Mouse (Mus musculus) limb, embryonic 10.5 days (tissue): ENCODE results near the gene Dmtf1. TPM values are rescaled to one million over a fixed set of nuclear protein-coding genes. Genes with fewer than 3 reads are reported as not detected.

ENCODE experiments used
- polyA plus RNA-seq: library from polyadenylated mRNA; unstranded; fragments of >200 nt; fragmentation: Nextera tagmentation; extraction: Ambion mirVana; gene quantifications from 2 replicates; pipeline ENCODE4 v1.2.1, GENCODE M21; 2016

Gene Dmtf1
- polyA plus RNA-seq, 1 experiment from 2014 or later: 58.5 TPM

Other genes starting within 250 kb of the Dmtf1 start
- 35.4 and 40.8 TPM in 2 replicates for gene Crot, start 164.5 kb downstream of the Dmtf1 start, polyA plus RNA-seq
- gene Tmem243, start 61.1 kb downstream of the Dmtf1 start, polyA plus RNA-seq: 20.9 and 23.7 TPM in 2 replicates
- 1.4 and 1.5 TPM in 2 replicates for gene 9330182L06Rik, start 104.3 kb upstream of the Dmtf1 start, polyA plus RNA-seq